Mouse (Mus musculus) myocyte (in vitro differentiated cells): ENCODE data around the gene Lbh. TPM values are rescaled to one million over a fixed set of nuclear protein-coding genes. Genes with fewer than 3 reads are reported as not detected.
A peak's percentile ranks its signal among the peaks of the same experiment; 100 is the strongest.

ENCODE experiments used
- H3K27me3 ChIP-seq: one replicate; pipeline ENCODE4 v1.6.1; 2011; ENCODE audit not compliant: control insufficient read depth, insufficient read depth, insufficient read length
- H3K36me3 ChIP-seq: one replicate; pipeline ENCODE4 v1.6.1; 2011; ENCODE audit not compliant: control insufficient read depth, insufficient read depth
- H3K4me2 ChIP-seq: one replicate; pipeline ENCODE4 v1.6.1; 2011; ENCODE audit warnings: low read depth, control low read depth
- H3K4me3 ChIP-seq: one replicate; pipeline ENCODE4 v1.5.1; 2011; ENCODE audit warnings: mild to moderate bottlenecking, control low read depth, moderate library complexity
- H3K79me2 ChIP-seq: one replicate; pipeline ENCODE4 v1.6.1; 2011; ENCODE audit not compliant: control insufficient read depth, insufficient read depth
- H3ac ChIP-seq: one replicate; pipeline ENCODE4 v1.6.1; 2011; ENCODE audit not compliant: control insufficient read depth, insufficient read length
- CEBPB ChIP-seq: IDR thresholded peaks from 2 replicates; pipeline ENCODE4 v1.6.1; 2011; ENCODE audit warnings: mild to moderate bottlenecking, moderate library complexity; ENCODE audit not compliant: poor library complexity, insufficient read depth, severe bottlenecking
- E2F4 ChIP-seq: IDR thresholded peaks from one replicate; pipeline ENCODE4 v1.6.1; 2011; ENCODE audit warnings: mild to moderate bottlenecking, control low read depth, moderate library complexity; ENCODE audit not compliant: insufficient read depth
- MAX ChIP-seq: IDR thresholded peaks from one replicate; pipeline ENCODE4 v1.6.1; 2011; ENCODE audit warnings: low read depth, mild to moderate bottlenecking, control low read depth
- MYOD1 ChIP-seq, 3 experiments: IDR thresholded peaks; one replicate each; pipeline ENCODE4 v1.6.1; 2011; ENCODE audit warnings: control low read depth in 2 of 3, low read depth in 2 of 3, mild to moderate bottlenecking in 2 of 3, moderate library complexity in 1 of 3; ENCODE audit not compliant: insufficient read length in 2 of 3, control insufficient read depth in 1 of 3
- MYOG ChIP-seq, 3 experiments: IDR thresholded peaks; one replicate each; pipeline ENCODE4 v1.6.1; 2011; ENCODE audit warnings: control low read depth in 2 of 3, low read depth in 2 of 3, mild to moderate bottlenecking in 2 of 3; ENCODE audit not compliant: insufficient read length in 2 of 3, control insufficient read depth in 1 of 3, insufficient read depth in 1 of 3
- POLR2A ChIP-seq: IDR thresholded peaks from one replicate; pipeline ENCODE4 v1.6.1; 2011; ENCODE audit warnings: low read depth, mild to moderate bottlenecking, control low read depth, moderate library complexity; ENCODE audit not compliant: insufficient read length
- POLR2AphosphoS2 ChIP-seq: IDR thresholded peaks from one replicate; pipeline ENCODE4 v1.6.1; 2011; ENCODE audit warnings: low read depth, control low read depth; ENCODE audit not compliant: insufficient read length
- REST ChIP-seq: IDR thresholded peaks from one replicate; pipeline ENCODE4 v1.6.1; 2011; ENCODE audit warnings: mild to moderate bottlenecking, control low read depth, moderate library complexity; ENCODE audit not compliant: insufficient read depth, insufficient read length
- SRF ChIP-seq: IDR thresholded peaks from one replicate; pipeline ENCODE4 v1.6.1; 2011; ENCODE audit warnings: low read depth; ENCODE audit not compliant: control insufficient read depth, insufficient read length
- TCF12 ChIP-seq: IDR thresholded peaks from one replicate; pipeline ENCODE4 v1.6.1; 2011; ENCODE audit warnings: mild to moderate bottlenecking, control low read depth; ENCODE audit not compliant: poor library complexity, insufficient read depth, severe bottlenecking
- TCF3 ChIP-seq: IDR thresholded peaks from one replicate; pipeline ENCODE4 v1.6.1; 2011; ENCODE audit warnings: low read depth, control low read depth; ENCODE audit not compliant: insufficient read length
- USF1 ChIP-seq: IDR thresholded peaks from one replicate; pipeline ENCODE4 v1.6.1; 2011; ENCODE audit warnings: low read depth, mild to moderate bottlenecking, control low read depth, moderate library complexity
- polyA plus RNA-seq: library from polyadenylated mRNA; unstranded; fragments of >200 nt; fragmentation: generic; extraction: Trizol; gene quantifications from one replicate; pipeline ENCODE4 v1.2.1, GENCODE M21; 2012; ENCODE audit warnings: missing spikeins

Lbh gene
- polyA plus RNA-seq, result 29.8 TPM

DNA sequence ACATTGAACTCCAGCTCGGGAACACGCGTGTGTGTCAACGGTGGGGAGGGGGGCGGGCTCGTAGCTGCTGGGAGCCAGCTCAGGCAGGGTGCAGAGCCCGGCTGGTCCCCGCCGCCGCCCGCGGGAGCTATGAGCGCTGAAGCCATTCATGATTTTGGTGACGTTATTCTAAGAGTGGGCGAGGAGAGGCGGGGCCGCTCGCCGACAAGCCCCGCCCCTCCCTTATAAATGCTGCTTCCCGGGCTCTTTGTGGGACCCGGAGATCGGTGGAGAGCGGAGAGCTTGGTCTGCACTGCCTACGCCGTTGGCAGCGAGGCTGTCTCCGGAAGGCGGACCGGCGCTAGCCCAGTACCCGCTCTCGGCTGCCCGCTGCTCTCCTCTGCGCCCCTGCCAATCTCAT, at the start of gene Lbh:
TSS of gene Lbh (plus strand) at position 253 of the 400 bp plus-strand sequence.
- Histone ChIP-seq H3K27me3 (no peaks in the 10 kb centered on the region), H3K4me2 (peak within 1 kb of the TSS; percentile 91), H3ac (peak within 1 kb of the TSS; percentile 60), H3K79me2 (peaks cover 46% of the 10 kb centered on the region), H3K36me3 (peaks cover 19% of the 10 kb centered on the region), H3K4me3 (peak within 1 kb of the TSS; percentile 93)
- TF ChIP-seq REST, result peak; percentile 58
- TF ChIP-seq MYOD1 (IDR thresholded peaks at IDR 0.05; ENCODE audit: control insufficient read depth in 1 of 3, insufficient read length in 2 of 3, low read depth in 2 of 3), result peak in 1 of 3 experiments; percentile 37
- no peak for TF ChIP-seq MYOG (IDR thresholded peaks at IDR 0.05; ENCODE audit: control insufficient read depth in 1 of 3, insufficient read depth in 1 of 3, insufficient read length in 2 of 3, low read depth in 2 of 3)
- TF ChIP-seq MAX, result no peak
- no peak for TF ChIP-seq CEBPB
- TF ChIP-seq USF1, result no peak
- no peak for TF ChIP-seq TCF3
- peak; percentile 98 for TF ChIP-seq POLR2A
- TF ChIP-seq POLR2AphosphoS2, result peak; percentile 100
- peak; percentile 32 for TF ChIP-seq E2F4
- TF ChIP-seq TCF12, result no peak
- no peak for TF ChIP-seq SRF

GRCm38 (mm10) chr17:72878979-72879378, 39.1 kb upstream of the Lbh start:
- H3ac ChIP-seq, result no peak overlapping the region
- no peaks in the 10 kb centered on the region for H3K36me3 ChIP-seq
- TF ChIP-seq POLR2A (no peak), POLR2AphosphoS2 (no peak), TCF3 (no peak)
- H3K4me2 ChIP-seq, result no peak overlapping the region
- no peak overlapping the region for H3K4me3 ChIP-seq
- H3K79me2 ChIP-seq, result no peaks in the 10 kb centered on the region
- no peaks in the 10 kb centered on the region for H3K27me3 ChIP-seq

GRCm38 (mm10) chr17:72880156-72880555, 37.9 kb upstream of the Lbh start:
- Histone ChIP-seq H3K36me3 (no peaks in the 10 kb centered on the region), H3K4me3 (no peak overlapping the region), H3K79me2 (no peaks in the 10 kb centered on the region), H3ac (no peak overlapping the region), H3K4me2 (no peak overlapping the region), H3K27me3 (no peaks in the 10 kb centered on the region)
- TF ChIP-seq E2F4 (no peak), USF1 (no peak), MYOG (IDR thresholded peaks at IDR 0.05; ENCODE audit: control insufficient read depth in 1 of 3, insufficient read depth in 1 of 3, insufficient read length in 2 of 3, low read depth in 2 of 3) (no peak), REST (no peak), POLR2A (no peak), MYOD1 (IDR thresholded peaks at IDR 0.05; ENCODE audit: control insufficient read depth in 1 of 3, insufficient read length in 2 of 3, low read depth in 2 of 3) (no peak), CEBPB (no peak), TCF3 (no peak), TCF12 (no peak), MAX (no peak), POLR2AphosphoS2 (no peak), SRF (no peak)

DNA sequence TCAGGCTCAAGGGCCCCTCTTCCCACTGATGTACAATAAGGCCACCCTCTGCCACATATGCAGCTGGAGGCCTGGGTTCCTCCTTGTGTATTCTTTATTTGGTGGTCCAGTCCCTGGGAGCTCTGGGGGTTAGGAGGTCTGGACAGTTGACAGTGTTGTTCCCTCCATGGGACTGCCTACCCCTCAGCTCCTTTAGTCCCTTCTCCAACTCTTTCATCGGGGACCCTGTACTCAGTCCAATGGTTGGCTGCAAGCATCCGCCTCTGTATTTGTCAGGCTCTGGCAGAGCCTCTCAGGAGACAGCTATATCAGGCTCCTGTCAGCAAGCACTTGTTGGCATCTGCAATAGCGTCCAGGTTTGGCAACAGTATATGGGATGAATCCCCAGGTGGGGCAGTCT, 37.1 kb upstream of the Lbh start:
- no peak for TF ChIP-seq POLR2A
- no peak for TF ChIP-seq MAX
- TF ChIP-seq SRF, result no peak
- TF ChIP-seq E2F4, result no peak
- TF ChIP-seq TCF12, result no peak
- no peak overlapping the region for H3K4me3 ChIP-seq
- H3K36me3 ChIP-seq, result no peaks in the 10 kb centered on the region
- H3K4me2 ChIP-seq, result no peak overlapping the region
- no peaks in the 10 kb centered on the region for H3K27me3 ChIP-seq
- H3ac ChIP-seq, result no peak overlapping the region
- no peaks in the 10 kb centered on the region for H3K79me2 ChIP-seq

DNA sequence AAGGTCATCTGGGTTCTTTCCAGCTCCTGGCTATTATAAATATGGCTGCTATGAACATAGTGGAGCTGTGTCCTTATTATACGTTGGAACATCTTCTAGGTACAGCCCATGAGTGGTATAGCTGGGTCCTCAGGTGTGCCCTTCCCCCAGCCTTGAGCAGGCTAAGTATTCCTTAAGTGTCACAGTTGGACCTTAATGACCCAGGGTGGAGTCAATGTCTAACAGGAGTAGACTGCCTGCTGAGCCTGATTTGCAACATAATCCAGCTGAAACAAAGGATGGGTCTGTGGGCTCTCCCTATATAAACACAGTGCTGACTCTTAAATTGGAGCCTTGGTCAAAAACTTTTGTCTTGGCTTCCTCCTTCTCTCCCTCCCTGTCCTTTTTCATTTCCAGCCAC, 36.3 kb upstream of the Lbh start:
- Histone ChIP-seq H3K27me3 (no peaks in the 10 kb centered on the region), H3ac (no peak overlapping the region), H3K36me3 (no peaks in the 10 kb centered on the region), H3K4me3 (no peak overlapping the region), H3K4me2 (no peak overlapping the region), H3K79me2 (no peaks in the 10 kb centered on the region)
- TF ChIP-seq E2F4, result no peak
- TF ChIP-seq SRF, result no peak

GRCm38 (mm10) chr17:72889556-72890397, 28.3 kb upstream of the Lbh start:
- no peak overlapping the region for H3K4me3 ChIP-seq
- TF ChIP-seq POLR2AphosphoS2 (no peak), POLR2A (no peak), E2F4 (no peak), SRF (no peak), TCF12 (no peak), TCF3 (no peak), MYOD1 (IDR thresholded peaks at IDR 0.05; ENCODE audit: control insufficient read depth in 1 of 3, insufficient read length in 2 of 3, low read depth in 2 of 3) (no peak), MYOG (IDR thresholded peaks at IDR 0.05; ENCODE audit: control insufficient read depth in 1 of 3, insufficient read depth in 1 of 3, insufficient read length in 2 of 3, low read depth in 2 of 3) (no peak), USF1 (no peak), MAX (no peak), REST (no peak), CEBPB (no peak)
- no peaks in the 10 kb centered on the region for H3K36me3 ChIP-seq
- no peak overlapping the region for H3ac ChIP-seq
- no peaks in the 10 kb centered on the region for H3K27me3 ChIP-seq
- no peak overlapping the region for H3K4me2 ChIP-seq
- H3K79me2 ChIP-seq, result no peaks in the 10 kb centered on the region
